Mouse (Mus musculus) gastrocnemius, postnatal 10 days (tissue): ENCODE measurements around the gene Cplx3. TPM values are rescaled to one million over a fixed set of nuclear protein-coding genes. Genes with fewer than 3 reads are reported as not detected.

Source experiments
- DNase-seq: peaks from one replicate; pipeline ENCODE4 v3.0.0; 2021; ENCODE audit warnings: mixed read lengths
- long read RNA-seq, 2 experiments: library from polyadenylated mRNA; stranded (forward); transcript quantifications; one replicate each; pipeline ENCODE4 v2.0.0; 2021
- total RNA-seq, 2 experiments: library from RNA; stranded (reverse); gene quantifications; 2 replicates each; pipeline ENCODE4 v1.2.3; 2021

Cplx3 gene
- total RNA-seq: not detected
- long read RNA-seq, experiment 1: 0 reads
- long read RNA-seq, experiment 2: 0 reads

DNA sequence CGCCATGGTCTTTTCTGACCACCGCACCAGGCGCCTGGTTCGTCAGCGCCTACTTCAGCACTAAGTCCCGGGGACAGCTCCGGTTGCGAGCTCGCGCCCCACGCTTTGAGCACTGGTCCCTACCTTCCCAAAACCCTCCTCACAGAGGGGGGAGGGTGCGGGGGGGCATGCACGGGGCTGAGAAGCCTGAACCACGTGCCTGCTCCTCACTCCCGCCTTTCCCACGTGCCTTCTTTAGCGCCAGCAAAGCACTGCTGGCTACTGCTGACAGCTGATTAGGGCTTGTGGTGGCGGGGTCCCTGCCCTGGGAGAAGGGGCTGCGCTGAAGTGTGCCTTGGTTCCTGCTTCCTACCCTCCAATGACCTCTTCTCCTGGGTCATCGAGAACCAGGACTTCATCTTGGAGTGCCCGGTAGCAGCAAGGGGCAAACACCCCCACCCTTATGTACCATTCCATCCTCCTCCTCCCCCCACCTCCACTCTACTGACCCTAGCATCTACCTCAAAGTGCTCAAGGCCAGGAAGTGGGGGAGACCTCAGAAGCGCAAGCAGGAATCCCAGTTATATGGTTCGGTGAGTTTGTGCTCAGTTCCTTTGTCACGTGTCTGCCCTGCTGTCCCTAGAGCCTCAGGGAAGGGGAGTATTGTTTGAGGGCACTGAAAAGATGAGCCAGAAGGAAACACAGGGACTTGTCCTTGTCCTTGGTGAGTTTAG lies at the start of gene Cplx3:
Gene Cplx3 (minus strand): TSS at position 143 of the 713 bp plus-strand sequence.
- DNase-seq: peak; percentile 73

DNA sequence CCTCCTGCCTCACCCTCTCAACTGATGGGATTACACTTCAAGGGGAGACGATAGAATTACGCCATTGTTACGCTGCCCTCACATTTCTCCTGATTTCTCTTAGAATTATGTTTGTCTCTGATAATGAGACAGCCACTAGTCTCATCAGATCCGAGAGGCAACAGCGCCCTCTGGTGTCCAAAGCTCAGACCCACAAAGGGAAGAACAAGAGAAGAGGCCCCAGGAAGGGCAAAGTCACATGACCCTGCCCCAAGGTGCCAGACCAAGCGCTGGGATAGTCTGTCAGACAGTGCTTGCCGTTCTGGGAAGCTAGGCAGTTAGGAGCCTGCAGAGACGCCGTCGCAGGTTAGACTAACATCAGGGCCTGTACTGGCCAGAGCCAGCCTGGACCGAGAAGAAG lies 49.7 kb upstream of the Cplx3 start:
- DNase-seq: peak; percentile 97

DNA sequence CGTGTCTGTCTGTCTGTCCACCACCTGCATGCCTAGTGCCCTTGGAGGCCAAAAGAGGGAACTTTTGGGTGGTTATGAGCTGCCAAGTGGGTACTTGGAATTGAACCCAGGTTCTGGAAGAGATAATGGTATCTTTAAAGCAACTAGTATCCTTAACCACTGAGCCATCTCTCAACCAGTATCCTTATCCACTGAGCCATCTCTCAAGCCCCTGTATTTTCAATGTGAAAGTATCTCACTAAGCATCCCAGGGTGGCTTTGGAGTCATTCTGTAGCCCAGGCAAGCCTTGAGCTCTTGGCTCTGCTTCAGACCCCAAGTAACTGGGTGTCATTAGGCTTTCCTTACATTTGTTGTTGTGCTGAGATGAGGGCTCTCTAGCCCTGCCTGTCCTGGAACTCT lies 48.9 kb upstream of the Cplx3 start:
- no peak for DNase-seq

DNA sequence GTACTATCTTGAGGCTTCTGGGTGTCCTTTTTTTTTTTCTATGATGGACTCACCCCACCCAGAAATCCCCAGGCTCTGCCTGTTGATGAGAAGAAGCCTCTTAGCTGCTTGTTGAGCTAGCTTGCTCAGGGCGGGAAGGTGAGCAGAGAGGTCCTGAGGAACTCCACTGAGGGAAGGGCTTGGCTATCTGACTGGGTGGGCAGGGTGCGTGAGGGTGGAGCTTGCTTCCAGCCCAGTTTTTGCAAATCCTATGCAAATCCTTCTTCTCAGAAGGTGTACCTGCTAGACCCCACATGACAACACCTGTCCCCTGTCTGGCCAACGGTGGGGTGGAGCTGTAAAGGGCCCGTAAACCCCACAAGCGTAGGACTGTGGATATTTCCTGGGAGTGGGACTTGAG lies 47.2 kb upstream of the Cplx3 start, which contains the start of gene Csk:
Gene Csk (minus strand): TSS at position 349 of the 400 bp plus-strand sequence.
- DNase-seq: no peak

DNA sequence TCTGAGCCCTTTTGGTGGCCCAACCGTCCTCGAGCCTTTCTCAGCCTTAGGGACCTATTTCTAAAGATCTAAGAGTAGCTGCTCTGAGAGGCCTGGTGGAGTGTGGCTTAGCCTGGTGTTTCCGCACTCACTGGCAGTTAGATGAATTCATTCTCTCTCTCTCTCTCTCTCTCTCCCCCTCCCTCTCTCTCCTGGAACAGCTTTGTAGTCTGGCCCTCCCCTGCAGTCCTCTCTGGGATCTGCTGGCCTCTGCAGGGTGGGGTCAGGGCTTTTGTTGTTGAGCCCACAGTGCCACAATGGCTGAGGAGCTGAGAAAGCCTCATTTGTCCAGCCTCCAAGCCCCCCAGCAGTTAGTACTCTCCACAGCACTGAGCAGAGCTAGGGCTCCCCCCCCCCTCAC lies 46.8 kb upstream of the Cplx3 start:
- DNase-seq: no peak

DNA sequence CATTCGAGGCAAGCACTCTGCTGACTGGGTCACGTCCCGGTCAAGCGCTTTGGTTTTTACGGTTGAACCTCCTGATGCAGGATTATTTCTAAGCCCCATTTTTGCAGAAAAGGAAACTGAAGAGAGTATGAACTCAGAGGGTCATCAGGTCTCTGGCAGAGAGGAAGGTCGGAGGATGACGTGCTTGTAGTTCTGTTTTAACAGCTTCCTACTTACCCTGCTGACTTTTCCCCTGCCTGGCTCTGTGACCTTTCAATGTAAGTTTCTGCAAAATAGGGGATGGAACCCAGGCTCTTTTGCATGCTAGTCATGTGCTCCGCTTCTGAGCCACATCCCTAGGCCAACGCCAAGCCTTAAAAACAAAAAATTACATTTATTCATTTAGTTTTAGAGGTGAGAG lies 46.3 kb upstream of the Cplx3 start:
- no peak for DNase-seq

DNA sequence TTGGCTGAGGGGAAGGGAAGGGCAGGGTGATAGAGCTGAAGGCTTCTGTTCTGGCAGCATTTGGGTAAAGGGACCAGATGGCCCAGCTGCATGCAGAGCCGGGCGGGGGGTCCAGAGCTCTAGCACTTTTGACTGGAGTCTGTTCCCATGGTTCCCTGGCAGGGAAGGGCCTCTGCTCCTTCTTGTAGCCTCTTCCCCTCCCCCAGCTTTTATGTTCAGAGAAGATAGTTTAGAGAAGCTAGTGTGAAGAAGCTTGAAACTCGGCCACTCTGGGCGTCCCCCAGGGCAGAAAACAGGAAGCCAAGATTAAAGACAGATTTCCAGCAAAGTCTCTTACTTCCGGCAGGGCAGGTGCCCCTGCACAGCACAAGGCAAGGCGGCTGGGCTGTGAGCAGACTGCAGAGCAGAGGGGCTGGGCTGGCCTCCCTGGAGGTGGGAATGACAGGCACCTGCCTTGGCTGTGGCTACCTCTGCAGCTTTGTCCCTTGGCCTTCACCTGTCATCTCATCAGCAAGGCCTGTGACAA lies 44.8 kb upstream of the Cplx3 start:
- DNase-seq: no peak

DNA sequence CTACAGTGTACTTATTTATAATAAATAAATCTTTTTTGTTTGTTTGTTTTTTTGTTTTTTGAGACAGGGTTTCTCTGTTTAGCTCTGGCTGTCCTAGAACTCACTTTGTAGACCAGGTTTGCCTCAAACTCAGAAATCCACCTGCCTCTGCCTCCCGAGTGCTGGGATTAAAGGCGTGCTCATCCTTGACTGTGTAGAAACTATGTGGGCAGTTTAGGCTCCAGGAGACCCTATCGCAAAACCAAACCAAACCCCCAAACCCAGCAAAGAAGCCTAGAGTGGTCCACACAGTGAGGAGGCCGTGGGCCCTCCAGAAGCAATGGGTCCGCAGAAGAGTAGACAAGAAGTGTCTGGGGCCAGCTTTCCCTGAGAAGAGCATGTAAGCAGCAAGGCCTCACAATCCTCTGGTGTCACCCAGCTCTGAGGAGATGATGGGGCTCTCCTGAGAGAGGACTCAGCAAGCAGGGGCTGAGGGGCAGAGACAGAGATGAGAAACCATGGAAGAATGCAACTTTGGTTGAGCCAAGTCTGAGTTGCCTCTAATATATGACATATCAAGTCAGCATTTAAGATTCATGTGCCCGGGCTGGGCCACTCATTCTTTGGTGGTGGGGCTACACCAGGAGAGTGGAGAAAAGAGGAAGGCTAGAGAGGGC lies 44.2 kb upstream of the Cplx3 start:
- DNase-seq: no peak

DNA sequence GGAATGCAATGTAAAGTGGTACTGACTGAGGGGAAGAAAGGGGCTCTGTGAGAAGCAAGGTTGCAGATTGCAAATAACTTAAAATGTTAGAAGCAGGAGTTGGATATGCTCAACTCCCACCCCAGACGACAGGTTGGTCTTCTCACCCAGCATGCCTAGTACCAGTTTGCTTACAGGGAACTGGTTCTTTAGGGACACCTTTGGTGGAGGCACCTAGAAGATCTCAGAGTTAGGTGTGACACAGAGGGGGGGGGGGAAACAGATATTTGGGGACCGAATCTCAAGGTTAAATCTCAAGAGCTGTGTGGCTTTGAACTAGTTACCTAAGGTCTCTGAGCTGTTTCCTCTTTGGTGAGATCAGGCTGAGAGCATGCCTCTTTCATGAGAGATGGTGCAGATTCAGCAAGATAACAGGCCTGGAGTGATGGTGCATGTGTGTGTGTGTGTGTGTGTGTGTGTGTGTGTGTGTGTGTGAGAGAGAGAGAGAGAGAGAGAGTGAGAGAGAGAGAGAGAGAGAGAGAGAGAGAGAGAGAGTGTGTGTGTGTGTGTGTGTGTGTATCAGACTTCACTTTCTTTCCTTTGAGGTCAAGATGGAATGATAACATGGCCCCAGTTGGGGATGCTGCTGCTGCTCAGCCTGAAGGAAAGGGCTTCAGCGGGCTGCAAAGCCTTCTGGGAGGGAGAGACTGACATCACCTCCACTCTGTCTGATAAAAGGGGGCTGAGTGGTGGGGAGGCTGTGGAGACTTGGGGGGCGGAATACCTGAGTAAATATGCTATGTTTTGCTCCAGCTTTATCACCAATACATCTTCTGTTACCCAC lies 41.4 kb upstream of the Cplx3 start:
- no peak for DNase-seq

DNA sequence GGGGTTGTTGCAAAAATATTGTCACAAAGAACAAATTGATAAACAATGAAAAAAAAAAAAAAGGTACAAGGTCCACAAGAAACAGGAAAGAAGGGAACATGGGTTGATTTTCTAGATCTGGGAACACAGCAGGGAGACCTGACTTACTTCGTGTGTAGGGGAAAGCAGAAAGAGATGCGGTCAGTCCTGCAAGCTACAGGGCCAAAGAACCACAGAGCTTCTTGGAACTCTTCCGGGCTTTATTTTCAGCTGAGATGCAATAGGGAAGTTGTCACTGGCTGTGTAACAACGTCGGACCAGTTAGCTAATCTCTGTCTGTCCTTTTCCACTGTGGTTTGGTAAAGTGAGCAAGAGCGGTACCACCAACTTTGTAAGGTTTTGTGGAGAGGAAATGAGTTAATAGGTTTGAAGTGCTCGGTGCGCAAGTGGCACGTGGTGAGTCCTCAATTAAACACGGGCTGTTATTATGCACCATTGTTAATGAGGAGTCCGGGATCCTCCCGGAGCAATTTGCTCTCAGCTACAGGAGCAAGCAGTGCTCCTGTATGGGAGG lies 40.5 kb upstream of the Cplx3 start:
- DNase-seq: no peak

DNA sequence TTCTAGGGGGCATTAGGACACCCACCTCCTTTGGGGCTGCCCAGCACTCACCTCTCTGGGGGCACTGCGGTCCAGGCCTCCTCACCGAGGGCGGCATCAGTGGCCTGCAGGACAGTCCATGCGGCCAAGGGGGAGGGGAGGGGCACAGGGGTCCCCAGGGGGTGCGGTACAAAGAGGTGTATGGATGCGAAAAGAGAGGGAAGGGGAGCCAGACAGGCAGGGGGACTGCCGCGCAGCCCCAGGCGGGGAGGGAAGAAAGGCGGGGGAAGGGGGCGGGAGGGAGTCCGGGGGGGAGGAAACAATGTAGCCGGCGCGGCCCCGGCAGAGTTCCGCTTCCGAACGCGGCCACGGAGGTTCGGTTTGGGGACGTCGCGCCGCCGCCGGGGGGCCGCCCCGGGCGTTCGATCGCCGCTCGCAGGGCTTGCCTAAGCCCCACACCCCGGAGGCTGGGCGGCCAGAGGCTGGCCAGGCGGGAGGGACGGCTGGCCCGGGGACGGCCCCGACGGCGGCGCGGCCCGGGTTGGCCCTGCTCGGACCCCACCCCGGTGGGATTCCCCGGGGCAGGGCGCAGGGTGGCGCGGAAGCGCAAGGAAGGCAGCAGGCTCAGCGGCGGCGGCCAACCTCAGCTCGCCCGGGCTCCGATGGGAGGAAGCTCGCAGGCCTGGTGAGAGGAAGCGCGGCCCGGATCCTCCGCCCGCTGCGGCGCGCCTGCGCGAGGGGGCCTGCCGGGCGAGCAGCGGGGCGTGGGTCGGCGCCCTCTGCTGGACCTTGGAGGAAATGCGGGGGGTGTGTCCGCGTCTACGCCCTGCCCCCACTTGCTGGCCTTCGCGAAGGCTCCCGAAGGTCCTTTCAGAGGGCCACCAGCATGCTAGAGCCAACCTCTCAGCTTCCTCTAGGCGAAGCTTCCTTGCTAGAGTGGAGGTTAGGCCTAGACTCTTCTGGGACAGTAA lies 39.1 kb upstream of the Cplx3 start:
- DNase-seq: peak; percentile 96

DNA sequence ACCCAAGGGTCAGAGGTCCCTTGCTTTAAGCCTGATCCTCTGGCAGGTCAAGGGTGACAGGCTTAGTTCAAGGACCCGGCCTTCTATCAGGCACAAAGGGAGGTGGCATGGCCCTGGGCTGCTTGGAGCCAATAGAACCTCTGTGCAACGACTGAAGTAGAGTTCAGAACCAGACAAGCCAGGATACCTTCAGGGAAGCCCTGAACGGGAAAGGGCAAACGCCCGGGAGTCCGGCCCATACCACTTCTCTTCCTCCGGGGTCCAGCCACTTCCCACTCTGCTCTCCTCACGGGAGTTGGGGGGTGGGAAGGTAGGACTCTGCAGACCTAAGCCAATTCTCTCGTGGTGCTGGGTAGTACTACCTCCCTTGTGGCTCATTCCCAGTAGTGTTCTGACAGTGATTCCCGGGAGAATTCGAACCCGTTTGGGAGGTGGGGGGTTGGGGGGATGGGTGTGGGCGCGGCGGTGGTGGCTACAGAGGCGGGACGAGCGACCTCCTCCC lies 38.4 kb upstream of the Cplx3 start:
- DNase-seq: no peak

DNA sequence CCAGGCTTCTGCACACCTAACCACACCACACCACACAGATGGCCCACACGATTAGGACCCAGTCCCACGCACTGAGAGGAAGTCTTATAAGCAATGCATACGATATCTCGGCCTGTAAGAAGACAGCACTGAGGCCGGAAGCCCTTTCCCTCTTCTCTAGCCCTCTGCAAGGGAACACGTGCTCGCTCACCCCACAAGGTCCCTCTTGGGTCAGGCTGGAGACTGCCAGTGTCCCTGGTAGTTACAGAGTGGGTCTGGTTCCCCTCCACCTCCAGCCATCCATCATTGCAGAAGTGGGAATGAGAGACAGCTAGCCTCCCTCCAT lies 37.7 kb upstream of the Cplx3 start:
- no peak for DNase-seq

DNA sequence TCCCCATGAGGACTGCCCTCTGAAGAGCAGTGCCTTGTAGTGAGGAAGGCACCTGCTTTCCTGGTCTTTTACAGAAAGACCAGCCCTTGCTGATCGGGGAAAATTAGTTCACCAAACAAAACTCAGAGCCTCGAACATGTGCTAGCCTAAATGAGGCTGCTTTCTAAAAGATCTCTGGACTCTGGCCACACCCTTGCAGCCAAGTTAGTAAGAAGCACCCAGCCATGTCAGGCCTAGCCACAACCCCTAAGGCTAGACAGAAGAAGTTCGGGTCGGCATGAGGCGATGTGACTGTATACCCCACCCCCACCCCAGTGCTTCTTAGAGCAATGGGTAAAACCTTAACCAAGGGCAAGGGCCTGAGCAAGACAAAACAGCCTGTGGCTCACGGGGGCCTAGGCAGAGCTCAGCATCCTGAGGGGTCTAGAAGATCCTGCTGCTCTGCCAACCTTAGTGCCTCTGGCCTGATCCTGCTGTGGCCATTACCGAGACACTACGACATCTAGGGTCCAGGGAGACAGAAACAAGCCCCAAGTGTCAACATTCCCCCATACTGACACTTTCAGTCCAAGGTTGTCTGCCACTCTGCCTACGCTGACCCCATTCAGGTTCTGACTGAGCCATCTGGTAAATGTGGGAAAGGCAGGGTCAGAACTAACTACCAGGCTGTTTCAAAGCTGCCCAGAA lies 37.2 kb upstream of the Cplx3 start:
- no peak for DNase-seq

DNA sequence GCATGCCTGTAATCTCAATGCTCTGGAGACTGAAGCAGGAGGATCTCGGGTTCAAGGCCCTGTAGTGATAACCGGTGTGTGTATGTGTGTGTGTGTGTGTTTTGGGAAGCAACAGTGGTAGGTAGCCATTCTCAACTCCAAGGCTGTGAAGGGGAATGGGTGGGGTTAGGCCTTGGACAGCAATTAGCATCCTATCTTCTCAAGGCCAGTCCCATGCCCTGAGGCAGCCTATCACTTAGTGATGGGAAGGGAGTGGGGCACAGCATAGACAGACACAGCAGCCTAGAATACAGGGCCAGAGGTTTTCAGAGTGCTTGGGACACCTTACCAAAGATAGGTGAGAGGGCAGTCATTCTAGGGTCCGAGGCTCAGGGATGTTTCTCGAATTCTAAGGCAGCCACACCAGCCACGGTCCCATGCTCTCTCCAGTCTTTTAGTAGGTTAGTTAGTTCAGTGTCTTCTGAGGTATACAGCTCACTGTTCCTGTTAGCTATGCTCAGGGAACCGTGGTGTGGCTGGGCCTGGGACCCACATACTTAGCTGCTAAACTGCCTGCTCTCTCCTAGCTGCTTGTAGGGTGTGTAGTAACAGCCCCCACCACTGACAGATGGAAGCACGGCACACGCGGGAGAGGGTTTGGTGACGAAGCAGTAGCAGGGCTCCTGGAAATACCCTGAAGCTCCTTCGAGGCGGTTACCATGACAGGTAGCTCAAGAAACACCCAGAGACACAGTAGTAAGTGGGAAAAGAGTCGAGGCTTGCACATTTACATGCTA lies 35.9 kb upstream of the Cplx3 start:
- DNase-seq: no peak

DNA sequence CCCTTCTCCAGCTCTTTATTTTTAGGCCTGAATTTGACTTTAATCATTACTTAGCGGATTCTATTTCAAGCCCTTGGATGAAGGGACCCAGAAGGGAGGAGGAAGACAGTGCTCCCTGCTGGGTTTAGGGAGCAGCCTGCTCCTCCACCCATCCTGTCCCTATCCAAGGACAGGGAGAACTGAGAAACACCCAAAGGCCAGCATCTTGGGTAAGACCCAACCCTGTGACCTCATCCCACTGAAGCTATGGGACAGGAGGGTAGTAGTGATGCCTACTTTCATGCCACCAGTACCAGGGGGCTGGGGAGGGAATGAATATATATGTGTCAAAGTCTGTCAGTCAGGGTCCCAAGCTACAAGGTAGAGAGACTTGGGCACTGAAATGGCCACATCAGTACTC lies 34.9 kb upstream of the Cplx3 start:
- no peak for DNase-seq

DNA sequence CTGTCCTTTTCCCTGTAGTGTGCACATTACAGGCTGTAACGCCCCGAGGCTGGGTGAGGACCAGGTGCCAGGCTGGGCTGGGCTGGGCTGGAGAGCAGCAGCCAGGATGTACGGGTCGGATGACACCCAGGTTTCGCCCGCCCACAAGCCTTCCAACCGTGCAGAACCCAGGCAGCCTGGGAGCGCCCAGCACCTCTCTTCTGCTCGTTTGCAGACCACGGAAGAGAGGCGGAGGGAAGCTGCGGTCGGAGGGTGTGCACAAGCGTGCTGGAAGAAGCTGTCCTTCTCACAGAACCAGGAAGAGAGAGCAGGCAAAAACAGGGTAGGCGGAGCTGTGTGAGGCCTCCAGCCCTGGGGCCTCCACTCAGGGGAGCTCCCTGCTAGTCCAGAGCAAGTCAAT lies 34.3 kb upstream of the Cplx3 start:
- DNase-seq: peak; percentile 51

DNA sequence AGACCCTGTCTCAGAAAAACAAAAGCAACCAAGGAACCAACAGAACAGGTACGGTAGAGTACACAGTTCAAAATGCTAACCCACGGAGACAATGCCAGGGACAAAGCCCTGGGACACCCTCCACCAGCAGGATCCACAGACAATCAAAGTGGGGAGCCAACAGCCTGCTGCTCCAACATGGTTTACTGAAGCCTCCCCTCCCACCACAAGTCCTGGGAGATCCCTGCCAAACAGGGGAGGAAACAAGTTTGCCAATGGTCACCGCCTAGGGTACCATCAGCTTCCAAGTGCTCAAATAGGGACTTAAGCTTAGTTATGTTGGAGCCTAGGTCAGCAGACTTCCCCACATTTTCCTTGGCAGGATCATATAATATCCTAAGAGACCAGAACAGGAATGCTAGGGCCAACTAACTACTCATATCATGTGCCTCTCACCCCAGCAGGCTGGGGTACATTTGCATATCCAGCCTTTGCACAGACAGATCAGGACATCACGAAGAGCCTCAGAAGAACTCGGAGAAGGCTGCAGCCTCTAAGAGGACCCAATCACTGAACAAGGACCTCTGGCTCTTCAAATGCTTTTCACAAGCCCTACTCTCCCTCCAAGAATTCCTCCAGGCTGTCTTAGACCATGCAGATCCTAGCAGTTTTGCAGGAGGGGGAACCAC lies 33.7 kb upstream of the Cplx3 start:
- DNase-seq: no peak
